Mouse (Mus musculus): ENCODE results near the gene Baz1b. TPM values are rescaled to one million over a fixed set of nuclear protein-coding genes. Genes with fewer than 3 reads are reported as not detected.

The Baz1b gene
- polyA plus RNA-seq, 1 experiment from 2014 or later, result 68.8 TPM

DNA sequence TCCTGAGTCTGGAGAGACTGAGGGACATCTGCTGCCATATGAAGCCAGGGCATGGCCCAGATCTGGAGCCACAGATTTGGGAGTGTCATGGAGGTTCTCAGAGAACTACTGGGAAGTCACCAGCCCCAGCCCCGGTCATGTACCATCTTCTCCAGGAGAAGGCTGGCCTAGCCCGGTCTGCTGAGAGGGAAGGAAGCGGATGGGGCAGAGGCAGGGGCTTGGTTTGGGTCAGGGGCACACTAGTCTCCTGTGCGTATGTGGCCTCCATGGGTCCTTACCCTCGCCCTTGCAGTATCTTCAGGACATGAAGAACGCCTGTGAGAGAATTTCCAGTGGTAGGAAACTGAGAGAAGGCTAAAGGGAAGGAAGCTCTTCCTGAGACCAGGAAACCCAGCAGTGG, 103.6 kb downstream of the Baz1b start:
- no peaks in the 10 kb centered on the region for H3K27me3 ChIP-seq (ENCODE audit: control insufficient read depth, insufficient read depth, low read length)
- no peak overlapping the region for H3K27ac ChIP-seq (ENCODE audit: low read depth, low read length)
- no peaks in the 10 kb centered on the region for H3K9me3 ChIP-seq (ENCODE audit: control insufficient read depth, low read length)
- no peaks in the 10 kb centered on the region for H3K4me1 ChIP-seq (ENCODE audit: control insufficient read depth, insufficient read depth, low read length)
- no peak overlapping the region for H3K4me2 ChIP-seq (replicated peaks; ENCODE audit: low read depth, low read length)
- no peak for ATAC-seq (ENCODE audit: low FRiP score, low TSS enrichment)
- WGBS, result 88% methylated on average over 6 of the region's 6 CpGs
- no peaks in the 10 kb centered on the region for H3K36me3 ChIP-seq (ENCODE audit: control insufficient read depth, insufficient read depth, low read length)
- no peak overlapping the region for H3K4me3 ChIP-seq (ENCODE audit: low read length)
- no peak overlapping the region for H3K9ac ChIP-seq (ENCODE audit: low read depth, low read length)

DNA sequence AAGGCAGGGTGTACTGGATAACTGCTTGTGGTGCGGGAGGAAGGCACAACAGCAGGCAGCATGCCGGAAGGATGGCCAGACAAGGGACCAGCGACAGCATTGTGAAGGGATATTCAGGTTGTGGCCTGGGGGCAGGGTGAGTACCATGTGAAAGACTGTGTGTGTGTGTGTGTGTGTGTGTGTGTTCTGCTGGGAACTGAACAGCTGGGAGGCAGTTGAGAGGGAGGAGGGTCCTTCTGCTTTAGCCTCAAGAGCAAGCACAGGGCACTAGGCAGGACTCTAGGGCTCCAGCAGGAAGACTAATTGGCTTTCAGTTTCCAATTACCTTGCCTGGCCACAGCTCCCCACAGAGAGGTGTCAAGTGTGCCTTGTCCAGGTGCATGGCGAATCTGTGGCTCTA, 104.1 kb downstream of the Baz1b start:
- Histone ChIP-seq H3K4me1 (ENCODE audit: control insufficient read depth, insufficient read depth, low read length) (no peaks in the 10 kb centered on the region), H3K9ac (ENCODE audit: low read depth, low read length) (no peak overlapping the region), H3K27ac (ENCODE audit: low read depth, low read length) (no peak overlapping the region), H3K4me2 (replicated peaks; ENCODE audit: low read depth, low read length) (no peak overlapping the region), H3K27me3 (ENCODE audit: control insufficient read depth, insufficient read depth, low read length) (no peaks in the 10 kb centered on the region), H3K36me3 (ENCODE audit: control insufficient read depth, insufficient read depth, low read length) (no peaks in the 10 kb centered on the region), H3K4me3 (ENCODE audit: low read length) (no peak overlapping the region), H3K9me3 (ENCODE audit: control insufficient read depth, low read length) (no peaks in the 10 kb centered on the region)
- ATAC-seq (ENCODE audit: low FRiP score, low TSS enrichment), result no peak
- WGBS, result 38% methylated on average over 4 of the region's 4 CpGs

DNA sequence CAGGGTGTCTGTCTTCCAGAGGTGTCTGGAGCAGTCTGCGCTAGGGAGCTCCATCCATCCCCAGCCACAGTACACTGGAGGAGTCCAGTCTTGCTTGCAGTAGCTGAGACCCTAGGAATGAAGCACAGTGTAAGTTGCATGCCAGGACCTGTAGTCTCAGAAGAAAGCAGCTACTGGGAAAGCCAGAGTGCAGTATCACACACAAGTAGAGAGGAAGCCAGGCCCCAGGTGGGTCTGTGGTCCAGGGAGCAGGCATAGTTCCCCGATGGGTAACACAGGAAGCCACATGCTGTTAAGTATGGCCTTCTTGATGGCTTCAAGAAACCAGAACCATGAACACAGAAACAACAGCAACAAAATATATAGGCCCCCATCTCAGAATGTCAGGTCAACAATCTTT, 104.9 kb downstream of the Baz1b start:
- Histone ChIP-seq H3K9me3 (ENCODE audit: control insufficient read depth, low read length) (no peaks in the 10 kb centered on the region), H3K27ac (ENCODE audit: low read depth, low read length) (no peak overlapping the region), H3K4me2 (replicated peaks; ENCODE audit: low read depth, low read length) (no peak overlapping the region), H3K4me1 (ENCODE audit: control insufficient read depth, insufficient read depth, low read length) (no peaks in the 10 kb centered on the region), H3K9ac (ENCODE audit: low read depth, low read length) (no peak overlapping the region), H3K36me3 (ENCODE audit: control insufficient read depth, insufficient read depth, low read length) (no peaks in the 10 kb centered on the region), H3K4me3 (ENCODE audit: low read length) (no peak overlapping the region), H3K27me3 (ENCODE audit: control insufficient read depth, insufficient read depth, low read length) (no peaks in the 10 kb centered on the region)
- no peak for ATAC-seq (ENCODE audit: low FRiP score, low TSS enrichment)
- 96% methylated on average over 2 of the region's 2 CpGs for WGBS

Small RNA genes within 50 kb of the gene (microRNA-seq; reads per million reads assigned to microRNA genes)
- not detected for gene Gm25315

Other genes with a start within 250 kb of the Baz1b start
- gene Cldn4, start 240.3 kb upstream of the Baz1b start, polyA plus RNA-seq (2014; fragmentation: Nextera tagmentation; extraction: Ambion mirVana), result 73.4 and 76.1 TPM in 2 replicates
- 47.0 and 54.7 TPM in 2 replicates for gene Cldn3, start 201.1 kb upstream of the Baz1b start, polyA plus RNA-seq (2014; fragmentation: Nextera tagmentation; extraction: Ambion mirVana)
- 73.5 and 78.9 TPM in 2 replicates for gene Abhd11, start 178.1 kb upstream of the Baz1b start, polyA plus RNA-seq (2014; fragmentation: Nextera tagmentation; extraction: Ambion mirVana)
- 11.5 and 13.5 TPM in 2 replicates for gene Stx1a, start 163.8 kb upstream of the Baz1b start, polyA plus RNA-seq (2014; fragmentation: Nextera tagmentation; extraction: Ambion mirVana)
- gene Dnajc30, start 123.1 kb upstream of the Baz1b start, polyA plus RNA-seq (2014; fragmentation: Nextera tagmentation; extraction: Ambion mirVana), result 33.4 and 34.4 TPM in 2 replicates
- gene Bud23, start 122.3 kb upstream of the Baz1b start, polyA plus RNA-seq (2014; fragmentation: Nextera tagmentation; extraction: Ambion mirVana), result 118 and 156 TPM in 2 replicates
- 8.9 and 12.6 TPM in 2 replicates for gene Vps37d, start 109.0 kb upstream of the Baz1b start, polyA plus RNA-seq (2014; fragmentation: Nextera tagmentation; extraction: Ambion mirVana)
- gene Mlxipl, start 97.4 kb upstream of the Baz1b start, polyA plus RNA-seq (2014; fragmentation: Nextera tagmentation; extraction: Ambion mirVana), result 3.9 and 6.4 TPM in 2 replicates
- gene Tbl2, start 37.6 kb upstream of the Baz1b start, polyA plus RNA-seq (2014; fragmentation: Nextera tagmentation; extraction: Ambion mirVana), result 11.9 and 24.5 TPM in 2 replicates
- 47.9 and 56.1 TPM in 2 replicates for gene Bcl7b, start 19.0 kb upstream of the Baz1b start, polyA plus RNA-seq (2014; fragmentation: Nextera tagmentation; extraction: Ambion mirVana)
- gene Fzd9, start 64.0 kb downstream of the Baz1b start, polyA plus RNA-seq (2014; fragmentation: Nextera tagmentation; extraction: Ambion mirVana), result 0.54 and 1.1 TPM in 2 replicates
- gene Fkbp6, start 162.8 kb downstream of the Baz1b start, polyA plus RNA-seq (2014; fragmentation: Nextera tagmentation; extraction: Ambion mirVana), result not detected in 2 replicates
- gene Trim50, start 166.0 kb downstream of the Baz1b start, polyA plus RNA-seq (2014; fragmentation: Nextera tagmentation; extraction: Ambion mirVana), result not detected in 2 replicates
- 27.1 and 29.2 TPM in 2 replicates for gene Nsun5, start 182.7 kb downstream of the Baz1b start, polyA plus RNA-seq (2014; fragmentation: Nextera tagmentation; extraction: Ambion mirVana)
- 15.5 and 20.7 TPM in 2 replicates for gene Pom121, start 207.3 kb downstream of the Baz1b start, polyA plus RNA-seq (2014; fragmentation: Nextera tagmentation; extraction: Ambion mirVana)